Mouse (Mus musculus): ENCODE results near the gene Rem1.
A peak's percentile ranks its signal among the peaks of the same experiment; 100 is the strongest.
"Not testable (repeated sequence)": the region's sequence is repeated elsewhere in the genome, so short reads cannot be mapped to it uniquely, and the experiment has no call there.

The Rem1 gene

GRCm38 (mm10) chr2:152629904-152630303 is 3.2 kb downstream of the Rem1 start:
- no peak for DNase-seq

GRCm38 (mm10) chr2:152633334-152633733 is 6.6 kb downstream of the Rem1 start:
- no peak for DNase-seq

GRCm38 (mm10) chr2:152634311-152634710 is 7.6 kb downstream of the Rem1 start:
- DNase-seq: no peak

GRCm38 (mm10) chr2:152636246-152637005 is 9.7 kb downstream of the Rem1 start:
- DNase-seq: no peak

GRCm38 (mm10) chr2:152637006-152637322 is 10.2 kb downstream of the Rem1 start:
- no peak for DNase-seq

- no peak for DNase-seq
Measured at GRCm38 (mm10) chr2:152637381-152637780, 10.6 kb downstream of the Rem1 start.

- DNase-seq: no peak
Measured at GRCm38 (mm10) chr2:152638865-152639264, 12.1 kb downstream of the Rem1 start.

- no peak for DNase-seq
Measured at GRCm38 (mm10) chr2:152639406-152640113, 12.8 kb downstream of the Rem1 start.

GRCm38 (mm10) chr2:152652901-152653620 is 26.3 kb downstream of the Rem1 start:
- DNase-seq: no peak

- peak; percentile 54 for DNase-seq
Measured at GRCm38 (mm10) chr2:152653874-152654715, 27.3 kb downstream of the Rem1 start.

- peak; percentile 30 for DNase-seq
Measured at GRCm38 (mm10) chr2:152657398-152657797, 30.6 kb downstream of the Rem1 start.

- DNase-seq: no peak
Measured at GRCm38 (mm10) chr2:152661163-152661562, 34.4 kb downstream of the Rem1 start.

- DNase-seq: not testable (repeated sequence)
Measured at GRCm38 (mm10) chr2:152666191-152666590, 39.4 kb downstream of the Rem1 start.

- peak; percentile 88 for DNase-seq
Measured at GRCm38 (mm10) chr2:152669256-152669638, 42.5 kb downstream of the Rem1 start, which contains the start of gene H13. H13 (plus strand) TSS chr2:152669461.

GRCm38 (mm10) chr2:152669639-152670484 is 43.1 kb downstream of the Rem1 start:
- DNase-seq: no peak

- peak; percentile 71 for DNase-seq
Measured at GRCm38 (mm10) chr2:152670983-152671641, 44.4 kb downstream of the Rem1 start.

- peak; percentile 48 for DNase-seq
Measured at GRCm38 (mm10) chr2:152671642-152671999, 44.9 kb downstream of the Rem1 start.

- no peak for DNase-seq
Measured at GRCm38 (mm10) chr2:152672166-152672565, 45.4 kb downstream of the Rem1 start.

GRCm38 (mm10) chr2:152674148-152674547 is 47.4 kb downstream of the Rem1 start:
- DNase-seq: no peak

- DNase-seq: no peak
Measured at GRCm38 (mm10) chr2:152675252-152675791, 48.6 kb downstream of the Rem1 start.

- no peak for DNase-seq
Measured at GRCm38 (mm10) chr2:152678302-152678701, 51.6 kb downstream of the Rem1 start.
